ENCODE assay signal across 24 mouse cellular contexts in genomic region chr5:112700794-112701193, GRCm38 (mm10).
DNase-seq lines count a peak whose midpoint lies in the region; ATAC-seq and TF ChIP-seq lines count a peak whose summit lies in the region.
"Had no signal": no experiment of that assay in that cellular context is flagged by ENCODE, and none has a peak within 500 bp of the region (broad histone marks: within the 10 kb centered on the region; RNA-seq: fewer than 3 reads in every experiment).

No protein-coding gene starts in this region.

- no peak overlapping the region for H3K4me2 ChIP-seq in forebrain, embryonic 14.5 days (ENCODE audit: low read length)
- H3K4me2 ChIP-seq: limb, embryonic 13.5 days; liver, embryonic 13.5 days; lung, embryonic 14.5 days; midbrain, embryonic 11.5 days; stomach, embryonic 15.5 days had no signal

- TF ChIP-seq CTCF in left cerebral cortex, adult 2 months (IDR thresholded peaks at IDR 0.05) = no peak

- no peak overlapping the region for H3K9ac ChIP-seq in forebrain, embryonic 14.5 days (ENCODE audit: low read length)
- H3K9ac ChIP-seq: forebrain, postnatal 0 days; limb, embryonic 13.5 days; liver, embryonic 13.5 days; lung, embryonic 14.5 days; stomach, embryonic 15.5 days had no signal

- H3K4me1 ChIP-seq in heart, embryonic 10.5 days = peaks cover 20% of the 10 kb centered on the region
- no peaks in the 10 kb centered on the region for H3K4me1 ChIP-seq in forebrain, embryonic 14.5 days (ENCODE audit: control insufficient read depth, insufficient read depth, low read length)
- H3K4me1 ChIP-seq: limb, embryonic 13.5 days; liver, embryonic 13.5 days; stomach, embryonic 15.5 days had no signal

- H3K27me3 ChIP-seq in heart, embryonic 10.5 days (ENCODE audit: insufficient read depth, poor library complexity, severe bottlenecking) = no peaks in the 10 kb centered on the region
- H3K27me3 ChIP-seq in forebrain, embryonic 14.5 days (replicated peaks; ENCODE audit: control insufficient read depth, insufficient read depth, low read length) = no peaks in the 10 kb centered on the region
- H3K27me3 ChIP-seq: limb, embryonic 13.5 days; liver, embryonic 13.5 days; Patski; stomach, embryonic 15.5 days had no signal

- intact Hi-C loops in left cerebral cortex, adult 2 months (cut with DNase I) = loop anchor here (1.0 to 2.0 kb wide), 2 partner anchors 34 to 82 kb away; no protein-coding TSS in a partner anchor

- ATAC-seq in frontal cortex, adult (ENCODE audit: low TSS enrichment) = peak; percentile 92
- no peak for ATAC-seq in forebrain, embryonic 14.5 days
- ATAC-seq: forebrain, postnatal 0 days; hindbrain, embryonic 16.5 days; intestine, embryonic 16.5 days; Patski had no signal

- peaks cover 31% of the 10 kb centered on the region for H3K36me3 ChIP-seq in heart, embryonic 10.5 days
- H3K36me3 ChIP-seq in forebrain, embryonic 14.5 days (ENCODE audit: control insufficient read depth, insufficient read depth, low read length) = no peaks in the 10 kb centered on the region
- H3K36me3 ChIP-seq: limb, embryonic 13.5 days; liver, embryonic 13.5 days; stomach, embryonic 15.5 days had no signal

- 61% methylated on average over 3 of the region's 3 CpGs for WGBS in heart, embryonic 10.5 days
- WGBS in forebrain, embryonic 14.5 days = 92% methylated on average over 3 of the region's 3 CpGs

- no peaks in the 10 kb centered on the region for H3K9me3 ChIP-seq in heart, embryonic 10.5 days
- H3K9me3 ChIP-seq in forebrain, embryonic 14.5 days (replicated peaks; ENCODE audit: control insufficient read depth, low read length) = no peaks in the 10 kb centered on the region
- H3K9me3 ChIP-seq: limb, embryonic 13.5 days; liver, embryonic 13.5 days; stomach, embryonic 15.5 days had no signal

- H3K27ac ChIP-seq in left cerebral cortex, adult 2 months = peak overlapping the region; percentile 82
- no peak overlapping the region for H3K27ac ChIP-seq in heart, embryonic 10.5 days
- H3K27ac ChIP-seq in forebrain, embryonic 14.5 days (ENCODE audit: low read depth, low read length) = no peak overlapping the region
- H3K27ac ChIP-seq: limb, embryonic 13.5 days; liver, embryonic 13.5 days; macrophage; stomach, embryonic 15.5 days had no signal

- H3K4me3 ChIP-seq in left cerebral cortex, adult 2 months = no peak overlapping the region
- no peak overlapping the region for H3K4me3 ChIP-seq in heart, embryonic 10.5 days
- no peak overlapping the region for H3K4me3 ChIP-seq in forebrain, embryonic 14.5 days (ENCODE audit: low read depth, low read length)
- H3K4me3 ChIP-seq: limb, embryonic 13.5 days; liver, embryonic 13.5 days; stomach, embryonic 15.5 days had no signal

- DNase-seq in frontal cortex, postnatal 10 days (ENCODE audit: low spot score in 2 of 2) = no peak
- peak; percentile 83 for DNase-seq in right cerebral cortex, adult 18-20 months
- no peak for DNase-seq in right cerebral cortex, postnatal 4 days
- DNase-seq in left cerebral cortex, adult 2 months (ENCODE audit: extremely low spot score in 1 of 2, low spot score in 2 of 2) = peak; percentile 55 to 57
- DNase-seq in heart, embryonic 10.5 days (ENCODE audit: low spot score) = no peak
- no peak for DNase-seq in embryo, embryonic 10 days (ENCODE audit: low spot score)
- DNase-seq in forebrain, embryonic 14.5 days (ENCODE audit: low spot score) = no peak
- DNase-seq: adrenal gland, adult 8-10 months; cerebellum, postnatal 10 days; embryo, embryonic 11 days; forebrain, postnatal 0 days; gastrocnemius, postnatal 25 days; kidney, postnatal 4 days; liver, embryonic 13.5 days; lung, embryonic 14.5 days; retina, postnatal 1 day had no signal

Comparison
In these comparisons a context has a peak if more than half of its experiments do, and no peak if none do; other contexts are left out.
1. DNase-seq: peak in right cerebral cortex, adult 18-20 months (single experiment) and left cerebral cortex, adult 2 months (2 of 2); none in frontal cortex, postnatal 10 days (0 of 2), right cerebral cortex, postnatal 4 days (single experiment), heart, embryonic 10.5 days (single experiment), embryo, embryonic 10 days (single experiment) and forebrain, embryonic 14.5 days (single experiment).